Mouse (Mus musculus): ENCODE results near the gene Sgms1. TPM values are rescaled to one million over a fixed set of nuclear protein-coding genes. Genes with fewer than 3 reads are reported as not detected.
A peak's percentile ranks its signal among the peaks of the same experiment; 100 is the strongest.

The Sgms1 gene
- polyA plus RNA-seq, 1 experiment from 2014 or later = 13.8 TPM

GRCm38 (mm10) chr19:32342436-32342835, 47.1 kb downstream of the Sgms1 start:
- no peak overlapping the region for H3K27ac ChIP-seq (replicated peaks; ENCODE audit: low read depth, low read length)
- DNase-seq = no peak
- ATAC-seq (ENCODE audit: low FRiP score, low TSS enrichment) = no peak
- no peak overlapping the region for H3K4me2 ChIP-seq (ENCODE audit: low read length)
- no peaks in the 10 kb centered on the region for H3K36me3 ChIP-seq (ENCODE audit: control insufficient read depth, insufficient read depth, low read length)
- H3K9ac ChIP-seq (replicated peaks; ENCODE audit: low read length) = 0 out of 2 replicates have a peak overlapping the region, but pooled peaks have one; percentile 9
- no peaks in the 10 kb centered on the region for H3K9me3 ChIP-seq (ENCODE audit: control insufficient read depth, low read length)
- H3K4me1 ChIP-seq (ENCODE audit: control insufficient read depth, insufficient read depth, low read length) = peaks cover 12% of the 10 kb centered on the region
- no peaks in the 10 kb centered on the region for H3K27me3 ChIP-seq (ENCODE audit: control insufficient read depth, insufficient read depth, low read length)
- H3K4me3 ChIP-seq (replicated peaks; ENCODE audit: low read depth, low read length) = no peak overlapping the region
- WGBS = 62% methylated on average over 5 of the region's 5 CpGs

- H3K27ac ChIP-seq (replicated peaks; ENCODE audit: low read depth, low read length) = no peak overlapping the region
- no peaks in the 10 kb centered on the region for H3K36me3 ChIP-seq (ENCODE audit: control insufficient read depth, insufficient read depth, low read length)
- H3K27me3 ChIP-seq (ENCODE audit: control insufficient read depth, insufficient read depth, low read length) = no peaks in the 10 kb centered on the region
- no peak overlapping the region for H3K4me2 ChIP-seq (ENCODE audit: low read length)
- no peak overlapping the region for H3K4me3 ChIP-seq (replicated peaks; ENCODE audit: low read depth, low read length)
- DNase-seq (no peak), ATAC-seq (ENCODE audit: low FRiP score, low TSS enrichment) (no peak)
- H3K9me3 ChIP-seq (ENCODE audit: control insufficient read depth, low read length) = no peaks in the 10 kb centered on the region
- 57% methylated on average over 2 of the region's 2 CpGs for WGBS
- H3K9ac ChIP-seq (replicated peaks; ENCODE audit: low read length) = no peak overlapping the region
- H3K4me1 ChIP-seq (ENCODE audit: control insufficient read depth, insufficient read depth, low read length) = peaks cover 12% of the 10 kb centered on the region
Measured at GRCm38 (mm10) chr19:32341091-32341490, 48.4 kb downstream of the Sgms1 start.

- no peak for ATAC-seq (ENCODE audit: low FRiP score, low TSS enrichment)
- WGBS = 89% methylated on average over 5 of the region's 5 CpGs
Measured at GRCm38 (mm10) chr19:32340168-32340567, 49.3 kb downstream of the Sgms1 start.

GRCm38 (mm10) chr19:32337708-32338107, 51.8 kb downstream of the Sgms1 start:
- WGBS = 61% methylated on average over 6 of the region's 6 CpGs
- ATAC-seq (ENCODE audit: low FRiP score, low TSS enrichment) = no peak

More at GRCm38 (mm10) chr19:32340168-32340567, 49.3 kb downstream of the Sgms1 start:
- Histone ChIP-seq H3K4me2 (ENCODE audit: low read length) (no peak overlapping the region), H3K4me1 (ENCODE audit: control insufficient read depth, insufficient read depth, low read length) (peaks cover 12% of the 10 kb centered on the region), H3K9me3 (ENCODE audit: control insufficient read depth, low read length) (no peaks in the 10 kb centered on the region), H3K27me3 (ENCODE audit: control insufficient read depth, insufficient read depth, low read length) (no peaks in the 10 kb centered on the region), H3K36me3 (ENCODE audit: control insufficient read depth, insufficient read depth, low read length) (no peaks in the 10 kb centered on the region), H3K27ac (replicated peaks; ENCODE audit: low read depth, low read length) (no peak overlapping the region), H3K4me3 (replicated peaks; ENCODE audit: low read depth, low read length) (no peak overlapping the region), H3K9ac (replicated peaks; ENCODE audit: low read length) (no peak overlapping the region)
- DNase-seq = no peak

GRCm38 (mm10) chr19:32334751-32335150, 54.8 kb downstream of the Sgms1 start:
- H3K9ac ChIP-seq (replicated peaks; ENCODE audit: low read length) = no peak overlapping the region
- no peak overlapping the region for H3K27ac ChIP-seq (replicated peaks; ENCODE audit: low read depth, low read length)
- no peaks in the 10 kb centered on the region for H3K9me3 ChIP-seq (ENCODE audit: control insufficient read depth, low read length)
- H3K4me2 ChIP-seq (ENCODE audit: low read length) = no peak overlapping the region
- no peak overlapping the region for H3K4me3 ChIP-seq (replicated peaks; ENCODE audit: low read depth, low read length)
- DNase-seq (no peak), ATAC-seq (ENCODE audit: low FRiP score, low TSS enrichment) (no peak)
- H3K36me3 ChIP-seq (ENCODE audit: control insufficient read depth, insufficient read depth, low read length) = no peaks in the 10 kb centered on the region
- H3K27me3 ChIP-seq (ENCODE audit: control insufficient read depth, insufficient read depth, low read length) = no peaks in the 10 kb centered on the region
- 91% methylated on average over 2 of the region's 2 CpGs for WGBS
- no peaks in the 10 kb centered on the region for H3K4me1 ChIP-seq (ENCODE audit: control insufficient read depth, insufficient read depth, low read length)

More at GRCm38 (mm10) chr19:32337708-32338107, 51.8 kb downstream of the Sgms1 start:
- no peaks in the 10 kb centered on the region for H3K27me3 ChIP-seq (ENCODE audit: control insufficient read depth, insufficient read depth, low read length)
- H3K4me2 ChIP-seq (ENCODE audit: low read length) = no peak overlapping the region
- peaks cover 5% of the 10 kb centered on the region; the same call in 1 of the 2 replicates for H3K4me1 ChIP-seq (ENCODE audit: control insufficient read depth, insufficient read depth, low read length)
- DNase-seq = no peak
- no peak overlapping the region for H3K4me3 ChIP-seq (replicated peaks; ENCODE audit: low read depth, low read length)
- H3K27ac ChIP-seq (replicated peaks; ENCODE audit: low read depth, low read length) = no peak overlapping the region
- H3K36me3 ChIP-seq (ENCODE audit: control insufficient read depth, insufficient read depth, low read length) = no peaks in the 10 kb centered on the region
- no peaks in the 10 kb centered on the region for H3K9me3 ChIP-seq (ENCODE audit: control insufficient read depth, low read length)
- no peak overlapping the region for H3K9ac ChIP-seq (replicated peaks; ENCODE audit: low read length)

- WGBS = 87% methylated on average over 4 of the region's 4 CpGs
- ATAC-seq (ENCODE audit: low FRiP score, low TSS enrichment) = no peak
- Histone ChIP-seq H3K27ac (replicated peaks; ENCODE audit: low read depth, low read length) (no peak overlapping the region), H3K27me3 (ENCODE audit: control insufficient read depth, insufficient read depth, low read length) (no peaks in the 10 kb centered on the region), H3K4me1 (ENCODE audit: control insufficient read depth, insufficient read depth, low read length) (no peaks in the 10 kb centered on the region), H3K4me2 (ENCODE audit: low read length) (no peak overlapping the region), H3K36me3 (ENCODE audit: control insufficient read depth, insufficient read depth, low read length) (no peaks in the 10 kb centered on the region), H3K9me3 (ENCODE audit: control insufficient read depth, low read length) (no peaks in the 10 kb centered on the region), H3K9ac (replicated peaks; ENCODE audit: low read length) (no peak overlapping the region), H3K4me3 (replicated peaks; ENCODE audit: low read depth, low read length) (no peak overlapping the region)
- no peak for DNase-seq
Measured at GRCm38 (mm10) chr19:32333544-32333943, 56.0 kb downstream of the Sgms1 start.

- ATAC-seq (ENCODE audit: low FRiP score, low TSS enrichment) (no peak), DNase-seq (no peak)
- Histone ChIP-seq H3K9me3 (ENCODE audit: control insufficient read depth, low read length) (no peaks in the 10 kb centered on the region), H3K4me1 (ENCODE audit: control insufficient read depth, insufficient read depth, low read length) (no peaks in the 10 kb centered on the region), H3K27me3 (ENCODE audit: control insufficient read depth, insufficient read depth, low read length) (no peaks in the 10 kb centered on the region), H3K27ac (replicated peaks; ENCODE audit: low read depth, low read length) (no peak overlapping the region), H3K4me3 (replicated peaks; ENCODE audit: low read depth, low read length) (no peak overlapping the region), H3K4me2 (ENCODE audit: low read length) (no peak overlapping the region), H3K36me3 (ENCODE audit: control insufficient read depth, insufficient read depth, low read length) (no peaks in the 10 kb centered on the region), H3K9ac (replicated peaks; ENCODE audit: low read length) (no peak overlapping the region)
- 93% methylated on average over 17 of the region's 17 CpGs for WGBS
Measured at GRCm38 (mm10) chr19:32332779-32333460, 56.6 kb downstream of the Sgms1 start.

- no peak overlapping the region for H3K4me3 ChIP-seq (replicated peaks; ENCODE audit: low read depth, low read length)
- no peak overlapping the region for H3K27ac ChIP-seq (replicated peaks; ENCODE audit: low read depth, low read length)
- ATAC-seq (ENCODE audit: low FRiP score, low TSS enrichment) = no peak
- H3K27me3 ChIP-seq (ENCODE audit: control insufficient read depth, insufficient read depth, low read length) = no peaks in the 10 kb centered on the region
- H3K9ac ChIP-seq (replicated peaks; ENCODE audit: low read length) = no peak overlapping the region
- no peaks in the 10 kb centered on the region for H3K36me3 ChIP-seq (ENCODE audit: control insufficient read depth, insufficient read depth, low read length)
- no peak overlapping the region for H3K4me2 ChIP-seq (ENCODE audit: low read length)
- no peaks in the 10 kb centered on the region for H3K4me1 ChIP-seq (ENCODE audit: control insufficient read depth, insufficient read depth, low read length)
- 92% methylated on average over 3 of the region's 3 CpGs for WGBS
- no peak for DNase-seq
- no peaks in the 10 kb centered on the region for H3K9me3 ChIP-seq (ENCODE audit: control insufficient read depth, low read length)
Measured at GRCm38 (mm10) chr19:32330231-32330630, 59.3 kb downstream of the Sgms1 start.

- no peak for DNase-seq
- Histone ChIP-seq H3K4me3 (replicated peaks; ENCODE audit: low read depth, low read length) (no peak overlapping the region), H3K9me3 (ENCODE audit: control insufficient read depth, low read length) (no peaks in the 10 kb centered on the region), H3K27ac (replicated peaks; ENCODE audit: low read depth, low read length) (no peak overlapping the region), H3K4me1 (ENCODE audit: control insufficient read depth, insufficient read depth, low read length) (no peaks in the 10 kb centered on the region), H3K36me3 (ENCODE audit: control insufficient read depth, insufficient read depth, low read length) (no peaks in the 10 kb centered on the region), H3K27me3 (ENCODE audit: control insufficient read depth, insufficient read depth, low read length) (no peaks in the 10 kb centered on the region), H3K9ac (replicated peaks; ENCODE audit: low read length) (no peak overlapping the region), H3K4me2 (ENCODE audit: low read length) (no peak overlapping the region)
- 95% methylated on average over 5 of the region's 5 CpGs for WGBS
- ATAC-seq (ENCODE audit: low FRiP score, low TSS enrichment) = no peak
Measured at GRCm38 (mm10) chr19:32329511-32329910, 60.0 kb downstream of the Sgms1 start.

Data from midbrain, embryonic 14.5 days (tissue).